Mouse (Mus musculus): ENCODE data around the gene Atp1a3. TPM values are rescaled to one million over a fixed set of nuclear protein-coding genes. Genes with fewer than 3 reads are reported as not detected.

Gene Atp1a3
- polyA plus RNA-seq, 2 experiments from 2014 or later: 2.3 TPM

DNA sequence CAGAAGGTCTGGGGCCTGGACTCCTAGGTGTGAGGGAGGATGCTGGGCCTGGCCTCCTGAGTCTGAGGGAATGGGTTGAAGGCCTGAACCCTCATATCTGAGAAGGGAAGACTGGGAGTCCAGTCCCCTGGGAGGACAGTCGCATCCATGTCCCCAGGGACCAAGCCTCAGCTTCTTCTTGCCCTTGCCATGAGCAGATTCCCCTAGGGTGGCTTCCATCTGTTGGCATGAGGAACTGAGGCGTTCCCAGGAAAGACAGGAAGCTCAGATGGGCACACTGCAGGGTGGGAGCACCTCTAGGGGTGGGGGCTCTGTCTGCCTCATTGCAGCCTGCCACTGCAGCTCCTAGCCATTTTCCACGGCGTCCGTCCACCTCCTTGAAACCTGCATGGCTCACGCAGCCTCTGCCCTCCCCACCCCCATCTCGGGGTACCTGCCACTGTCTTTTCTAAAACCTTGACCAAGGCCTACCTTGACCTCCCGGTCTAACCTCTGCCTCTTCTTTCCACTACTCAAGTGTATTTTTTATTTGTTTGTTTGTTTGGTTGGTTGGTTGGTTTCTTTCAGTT lies 1.9 kb downstream of the Atp1a3 start:
- no peak for ATAC-seq

DNA sequence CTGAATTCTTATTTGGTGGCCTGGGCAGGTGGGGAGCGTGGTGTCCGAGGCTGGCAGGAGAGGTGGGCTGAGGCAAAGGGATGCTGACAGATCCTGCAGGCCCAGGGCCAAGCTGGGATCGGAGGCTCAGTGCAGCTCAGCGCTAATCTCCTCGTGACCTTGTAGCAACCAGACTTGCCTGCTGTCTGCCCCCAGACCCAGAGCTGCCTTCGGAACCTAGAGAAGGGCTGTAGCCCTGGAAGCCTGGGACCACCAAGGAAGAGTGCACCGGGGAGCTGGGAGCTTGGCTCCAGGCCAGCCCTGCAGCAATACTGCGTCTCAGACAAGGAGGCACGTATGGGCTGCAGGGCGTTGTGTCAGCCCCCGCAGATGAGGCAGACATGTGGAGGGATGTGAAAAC lies 2.5 kb downstream of the Atp1a3 start:
- no peak for ATAC-seq

DNA sequence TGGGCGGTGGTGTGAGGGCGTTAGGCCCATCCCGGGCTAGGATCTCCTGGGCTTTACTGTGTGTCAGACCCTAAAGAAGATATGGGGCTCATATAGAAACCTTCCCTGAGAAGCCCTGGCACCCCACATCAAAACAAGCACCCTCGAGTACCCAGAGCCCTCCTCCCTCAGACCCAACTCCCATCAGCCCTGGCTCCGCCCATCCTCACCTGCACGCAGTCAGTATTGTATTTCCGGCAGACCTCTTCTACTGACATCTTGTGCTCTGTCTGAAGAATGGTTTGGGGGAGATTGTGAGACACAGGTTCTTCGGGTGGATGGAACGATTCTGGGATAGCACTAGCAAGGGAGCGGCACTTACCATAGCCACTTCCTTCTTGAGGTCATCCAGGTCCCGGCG lies 5.0 kb downstream of the Atp1a3 start:
- ATAC-seq: peak; percentile 73

DNA sequence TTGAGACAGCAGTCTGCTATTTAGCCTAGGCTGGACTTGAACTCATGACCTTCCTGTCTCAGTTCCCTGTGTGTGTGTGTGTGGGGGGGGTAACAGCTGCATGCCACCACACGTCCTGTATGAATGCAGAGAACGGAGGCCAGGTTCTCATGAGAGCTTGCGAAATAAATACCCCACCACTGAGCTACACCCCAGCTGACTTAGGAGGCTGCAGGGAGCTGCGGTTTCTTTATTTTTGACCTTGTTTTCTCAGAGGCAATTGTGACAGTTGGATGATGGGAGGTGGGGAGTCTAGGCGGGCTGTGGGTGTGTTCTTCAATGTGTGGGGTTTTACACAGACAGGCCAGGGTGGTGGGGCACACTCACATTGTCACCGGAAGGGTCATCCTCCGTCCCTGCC lies 5.5 kb downstream of the Atp1a3 start:
- peak; percentile 29 for ATAC-seq

DNA sequence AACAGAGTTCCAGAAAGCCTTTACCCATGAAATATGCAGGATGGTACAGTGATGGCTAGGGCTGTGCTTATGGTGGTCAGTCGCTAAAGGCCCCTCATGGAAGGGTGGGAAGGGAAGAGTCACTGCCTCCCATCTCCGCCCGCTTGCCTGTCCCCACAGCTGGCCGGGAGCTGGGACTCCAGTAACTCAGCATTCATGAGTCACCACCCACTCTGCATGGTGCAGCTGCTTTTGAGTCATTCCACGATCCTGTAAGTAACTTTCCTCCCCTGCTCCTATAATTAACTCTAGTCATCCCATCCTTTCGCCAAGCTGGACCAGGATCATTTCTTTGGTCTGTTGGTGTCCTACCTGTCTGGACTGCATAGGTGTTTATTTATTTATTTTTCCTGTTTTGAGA lies 12.7 kb downstream of the Atp1a3 start:
- no peak for ATAC-seq

DNA sequence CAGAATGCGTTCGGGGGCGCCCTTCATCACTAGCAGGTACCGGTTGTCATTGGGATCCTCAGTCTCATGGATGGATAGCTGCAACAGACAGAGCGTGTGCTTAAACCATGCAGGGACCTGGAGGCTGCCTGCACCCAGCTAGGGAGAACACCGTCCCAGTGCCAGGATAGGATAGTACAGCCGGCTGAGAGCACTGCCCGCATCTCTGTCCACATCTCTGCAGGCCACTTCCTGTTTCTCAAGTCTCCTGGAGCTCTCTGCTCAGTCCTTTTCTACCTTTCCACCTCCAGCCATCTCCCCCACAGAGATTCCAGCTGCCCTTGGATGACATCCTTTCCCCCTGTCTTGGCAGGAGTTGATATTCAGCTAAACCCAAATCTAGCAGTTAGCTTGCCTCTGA lies 15.3 kb downstream of the Atp1a3 start:
- no peak for ATAC-seq

DNA sequence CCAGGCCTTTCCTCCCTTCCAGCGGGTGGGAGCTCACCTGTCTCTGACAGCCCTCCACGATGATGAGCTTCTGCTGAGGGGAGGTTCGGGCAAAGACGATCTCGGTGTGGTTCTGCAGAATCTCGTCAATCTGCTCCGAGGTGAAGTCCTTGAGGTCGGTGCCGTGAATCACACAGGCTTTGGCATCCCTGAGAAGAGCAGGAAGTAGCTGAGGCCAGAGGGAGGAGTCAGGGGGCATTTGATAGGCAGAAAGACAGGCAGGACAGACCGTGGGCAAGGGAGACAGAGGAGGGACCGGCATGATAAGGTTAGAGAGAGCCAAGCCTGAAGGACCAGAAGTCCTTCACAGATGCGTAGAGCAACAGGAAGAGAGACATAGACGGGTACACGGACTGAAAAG lies 17.8 kb downstream of the Atp1a3 start:
- ATAC-seq: no peak

DNA sequence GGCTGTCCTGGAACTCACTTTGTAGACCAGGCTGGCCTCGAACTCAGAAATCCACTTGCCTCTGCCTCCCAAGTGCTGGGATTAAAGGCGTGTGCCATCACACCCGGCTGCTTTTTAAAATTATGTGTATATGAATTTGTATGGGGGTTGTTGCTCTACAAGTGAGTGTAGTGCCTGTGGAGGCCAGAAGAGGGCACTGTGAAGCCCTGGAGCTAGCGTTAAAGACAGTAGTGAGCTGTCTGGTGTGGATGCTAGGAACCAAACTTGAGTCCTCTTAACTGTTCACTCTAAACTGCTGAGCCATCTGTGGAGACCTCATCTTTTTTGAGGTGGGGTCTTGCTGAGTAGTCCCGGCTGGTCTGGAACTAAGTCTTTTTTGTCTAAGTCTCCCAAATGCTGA lies 20.0 kb downstream of the Atp1a3 start:
- no peak for ATAC-seq

DNA sequence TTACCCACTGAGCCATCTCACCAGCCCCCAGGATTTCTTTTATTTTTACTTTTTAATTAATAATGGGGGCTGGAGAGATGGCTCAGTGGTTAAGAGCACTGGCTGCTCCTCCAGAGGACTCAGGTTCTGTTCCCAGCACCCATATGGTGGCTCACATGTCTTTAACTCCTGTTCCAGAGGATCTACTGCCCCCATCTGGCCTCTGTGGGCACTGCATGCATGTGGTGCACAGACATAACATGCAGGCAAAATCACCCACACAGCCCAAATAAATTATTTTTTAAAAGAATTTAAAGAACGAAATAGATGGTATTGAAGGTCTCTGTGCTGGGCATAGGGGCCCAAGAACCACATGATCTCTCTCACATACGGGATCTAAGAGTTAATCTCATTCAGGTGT lies 21.5 kb downstream of the Atp1a3 start:
- no peak for ATAC-seq

DNA sequence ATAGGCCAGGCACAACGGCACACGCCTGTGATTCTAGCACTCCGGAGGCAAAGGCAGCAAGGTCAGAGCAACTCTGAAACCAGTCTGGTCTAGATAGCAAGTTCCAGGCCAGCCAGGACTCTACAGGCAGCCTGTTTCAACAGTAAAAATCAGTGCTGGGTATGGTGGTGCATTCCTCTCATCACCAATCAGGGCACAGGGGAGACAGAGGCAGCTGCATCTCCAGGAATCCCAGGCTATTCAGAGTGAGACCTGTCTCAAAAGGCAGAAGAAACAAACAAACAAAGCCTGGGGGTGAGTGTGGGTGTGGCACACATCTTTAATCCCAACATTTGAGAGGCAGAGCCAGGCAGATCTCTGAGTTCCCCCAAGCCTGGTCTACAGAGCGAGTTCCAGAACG lies 22.4 kb downstream of the Atp1a3 start:
- no peak for ATAC-seq

DNA sequence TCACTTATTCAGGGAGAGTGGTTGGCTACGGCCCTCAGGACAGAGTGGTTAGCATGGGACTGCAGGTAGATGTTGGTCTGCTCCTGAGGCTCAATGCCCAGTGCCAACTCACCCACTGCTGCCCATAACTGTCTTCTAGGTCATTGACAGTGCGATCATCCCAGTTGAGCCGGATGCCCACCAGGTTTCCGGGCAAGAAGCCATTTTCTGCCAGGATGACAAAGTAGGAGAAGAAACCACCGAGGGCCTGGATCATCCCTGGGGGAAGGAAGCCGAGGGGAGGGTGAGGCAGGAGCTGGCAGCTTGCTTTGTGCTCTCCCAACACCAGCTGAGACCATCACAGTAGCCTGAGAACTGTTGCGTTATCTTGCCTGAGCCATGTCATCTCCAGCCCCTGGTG lies 25.3 kb downstream of the Atp1a3 start:
- ATAC-seq: no peak

DNA sequence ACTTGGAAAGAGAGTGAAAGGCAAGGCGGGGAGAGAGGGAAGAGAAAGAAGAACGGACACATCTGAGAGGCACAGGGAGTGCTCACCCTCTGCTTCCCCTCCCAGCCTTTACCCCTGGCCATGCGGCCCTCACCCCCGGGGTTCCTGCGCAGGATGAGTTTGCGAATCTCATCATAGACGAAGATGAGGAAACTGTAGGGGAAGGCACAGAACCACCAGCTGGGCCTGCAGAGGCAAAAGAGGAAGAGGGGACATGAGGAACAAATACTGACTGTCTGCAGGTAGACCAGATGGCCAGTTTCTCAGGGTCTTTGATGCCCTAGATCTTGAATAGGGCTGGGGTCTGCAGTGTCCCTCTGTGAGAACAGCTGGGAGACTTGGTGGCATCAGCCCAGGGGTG lies 27.0 kb downstream of the Atp1a3 start:
- ATAC-seq: no peak

DNA sequence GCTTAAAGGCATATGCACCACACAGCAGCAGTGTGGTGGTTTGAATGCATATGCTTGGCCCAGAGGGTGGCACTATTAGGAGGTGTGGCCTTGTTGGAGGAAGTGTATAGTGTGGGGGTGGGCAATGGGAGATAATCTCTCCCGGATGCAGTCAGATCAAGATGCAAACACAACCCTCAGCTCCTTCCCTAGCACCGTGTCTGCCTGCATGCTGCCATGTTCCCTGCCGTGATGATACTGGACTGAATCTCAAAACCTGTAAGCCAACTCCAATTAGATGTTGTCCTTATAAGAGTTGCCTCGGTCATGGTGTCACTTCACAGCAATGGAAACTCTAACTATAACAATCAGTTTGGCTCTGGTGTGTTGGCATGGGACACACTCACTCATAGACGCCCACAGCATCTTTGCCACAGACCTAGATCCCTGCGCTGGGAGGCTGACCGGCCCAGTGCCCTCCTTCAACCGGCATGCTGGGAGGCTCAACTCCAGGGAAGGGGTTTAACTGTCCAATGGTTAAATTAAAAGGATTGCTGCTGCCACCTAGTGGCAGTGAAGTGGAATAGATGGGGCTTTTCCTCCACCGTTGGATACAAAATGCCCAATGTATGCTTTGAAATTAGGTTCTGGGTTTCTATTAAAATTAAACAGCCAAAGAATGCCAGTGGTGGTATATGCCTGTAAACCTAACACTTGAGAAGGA lies 30.7 kb downstream of the Atp1a3 start:
- peak; percentile 35 for ATAC-seq

DNA sequence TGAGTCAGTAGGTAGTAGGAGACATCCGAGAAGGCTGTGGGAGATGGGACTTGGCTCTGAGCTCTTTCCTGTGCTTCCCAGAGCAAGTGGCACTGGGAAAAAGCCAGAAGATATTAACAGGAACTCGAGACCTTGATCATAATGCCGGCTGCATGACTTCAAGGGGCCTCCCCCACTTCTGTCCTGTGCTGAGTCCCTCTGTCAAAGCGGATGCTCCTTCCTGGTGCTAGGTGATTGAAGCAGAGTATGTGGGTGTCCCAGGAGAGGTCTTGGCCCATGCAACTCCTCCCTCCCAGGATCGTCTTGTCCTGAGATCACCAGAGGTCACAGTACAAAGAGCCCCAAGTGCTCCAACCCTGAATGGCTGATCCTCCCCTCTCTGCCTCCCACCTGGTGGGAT lies 31.9 kb downstream of the Atp1a3 start:
- ATAC-seq: no peak

DNA sequence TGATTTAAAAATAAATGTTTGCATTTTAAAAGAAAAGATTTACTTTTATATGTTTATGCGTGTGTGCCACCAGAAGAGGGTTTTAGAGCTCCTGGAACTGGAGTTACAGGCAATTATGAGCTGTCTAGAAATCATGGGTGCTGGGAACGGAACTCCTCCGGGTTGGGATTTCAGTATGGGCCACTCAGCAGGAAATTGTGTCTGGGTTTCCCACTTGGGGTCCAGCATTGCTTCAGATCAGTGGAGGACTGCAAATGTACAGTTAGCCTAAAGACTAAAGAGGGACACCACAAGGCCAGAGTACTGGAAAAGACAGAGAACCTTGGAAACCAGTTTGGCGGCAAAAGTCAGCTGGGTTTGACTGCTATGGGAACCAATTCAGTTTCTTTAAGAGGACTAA lies 32.5 kb downstream of the Atp1a3 start:
- ATAC-seq: no peak

DNA sequence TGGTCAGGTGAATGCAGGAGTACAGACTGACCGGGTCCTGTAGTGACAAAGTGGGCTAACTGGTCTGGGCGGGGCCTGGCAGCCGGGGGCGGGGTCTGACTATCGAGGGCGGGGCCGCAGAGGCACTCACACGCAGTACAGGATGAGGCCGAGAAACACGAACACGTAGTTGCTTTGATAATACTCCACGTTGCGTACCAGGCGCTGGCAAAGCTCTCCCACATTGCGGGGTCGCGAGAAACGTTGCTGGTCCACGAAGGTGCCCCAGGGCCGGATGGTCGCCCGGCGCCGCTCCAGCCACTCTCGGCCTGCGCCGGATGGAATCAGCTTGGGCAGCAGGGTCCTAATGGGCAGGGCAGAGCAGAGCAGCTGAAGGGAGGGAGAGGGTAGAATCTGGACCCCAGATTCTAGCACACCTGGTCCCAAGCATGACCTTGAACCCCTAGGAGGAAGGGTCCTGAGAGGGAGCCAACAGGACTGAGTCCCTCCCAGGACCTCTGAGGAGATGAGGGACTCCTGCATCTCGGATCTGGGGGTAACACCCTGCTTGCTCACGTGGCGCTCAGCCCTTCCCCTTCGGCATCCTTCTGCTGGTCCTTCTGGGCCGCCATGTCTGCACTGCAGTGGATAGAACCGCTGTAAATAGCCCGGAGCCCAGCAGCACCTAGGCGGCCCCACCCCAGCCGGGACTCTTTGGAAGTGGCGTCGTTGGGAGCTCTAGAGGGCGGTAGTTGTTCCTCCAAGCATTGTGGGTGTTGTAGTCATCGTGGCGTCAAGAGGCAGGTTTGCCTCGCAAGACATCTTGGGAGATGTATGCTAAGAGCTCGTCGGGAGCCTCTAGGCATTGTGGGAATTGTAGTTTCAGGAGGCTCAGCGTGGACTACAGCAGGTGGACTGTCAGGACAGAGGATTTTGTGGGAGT lies 33.5 kb downstream of the Atp1a3 start, which contains the start of gene Rabac1:
TSS of gene Rabac1 (minus strand) at position 783 of the 922 bp plus-strand sequence.
- ATAC-seq: peak; percentile 91

DNA sequence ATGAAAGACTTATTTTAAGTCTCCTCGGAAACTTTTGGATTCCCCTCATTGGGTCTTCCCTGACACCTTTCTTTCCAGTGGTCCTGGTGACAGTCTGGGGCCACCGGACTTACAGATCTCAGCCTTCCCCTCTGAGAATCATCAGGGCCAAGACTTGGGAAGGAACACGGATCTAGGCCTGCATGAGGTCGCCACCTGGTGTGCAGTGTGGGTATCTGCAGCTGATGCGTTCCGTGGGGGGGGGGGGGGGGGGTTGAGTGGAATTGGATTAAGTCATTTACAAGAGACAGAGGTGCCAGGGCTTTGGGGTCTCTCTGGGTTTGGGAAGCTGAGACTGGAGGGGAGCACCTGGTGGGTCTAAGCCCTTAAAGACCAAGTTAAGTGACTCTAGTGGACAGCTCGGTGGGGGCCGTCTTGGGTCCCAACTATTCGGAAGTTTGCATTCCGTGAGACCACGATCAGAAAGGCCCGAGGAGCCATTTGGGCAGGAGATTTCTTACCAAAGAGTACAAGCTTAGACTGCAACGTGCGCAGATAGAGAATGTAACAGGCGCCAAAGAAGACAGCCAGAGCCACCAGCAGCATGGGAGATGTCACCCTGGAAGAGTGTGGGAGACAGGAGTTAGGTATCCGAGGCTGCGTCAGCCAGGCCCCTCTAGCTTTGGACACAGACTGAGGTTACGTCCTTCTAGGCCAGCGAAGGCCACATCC lies 34.3 kb downstream of the Atp1a3 start:
- ATAC-seq: peak; percentile 2

DNA sequence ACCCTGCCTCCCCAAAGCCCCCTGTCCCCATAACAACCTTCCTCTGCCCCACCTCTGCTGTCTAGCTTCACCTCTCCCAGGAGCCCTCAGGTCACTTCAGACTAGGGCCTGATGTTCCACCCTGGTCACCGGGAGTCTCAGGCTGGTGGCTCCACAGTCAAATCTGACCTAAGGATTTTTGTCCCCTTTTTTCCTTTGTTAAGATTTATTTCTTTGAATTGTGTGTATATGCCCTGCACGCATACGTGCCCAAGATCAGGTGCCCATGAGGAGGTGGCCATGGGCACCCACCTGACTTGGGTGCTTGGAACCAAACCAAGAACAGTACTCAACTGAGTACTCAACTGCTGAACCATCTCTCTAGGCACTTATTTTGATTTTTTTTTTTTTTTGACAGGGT lies 35.4 kb downstream of the Atp1a3 start:
- no peak for ATAC-seq

DNA sequence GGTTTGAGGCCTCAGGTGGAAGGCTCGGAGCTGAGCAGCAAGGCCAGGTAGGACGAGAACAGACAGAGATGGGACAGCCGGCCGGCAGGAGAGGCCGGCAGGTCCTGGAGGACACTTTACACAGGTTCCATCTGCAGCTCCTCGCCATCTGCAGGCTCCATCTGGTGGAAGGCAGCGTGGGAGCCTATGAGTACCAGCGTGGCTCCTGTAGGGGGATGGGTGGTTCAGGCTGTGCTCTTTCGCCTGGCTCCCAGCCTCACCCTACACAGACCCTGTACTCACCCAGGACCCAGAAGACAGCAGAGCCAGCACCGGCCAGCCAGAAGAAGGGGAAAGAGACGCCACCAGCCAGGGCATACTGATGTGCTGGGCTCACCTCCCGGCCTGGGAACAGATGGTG lies 36.0 kb downstream of the Atp1a3 start:
- no peak for ATAC-seq

DNA sequence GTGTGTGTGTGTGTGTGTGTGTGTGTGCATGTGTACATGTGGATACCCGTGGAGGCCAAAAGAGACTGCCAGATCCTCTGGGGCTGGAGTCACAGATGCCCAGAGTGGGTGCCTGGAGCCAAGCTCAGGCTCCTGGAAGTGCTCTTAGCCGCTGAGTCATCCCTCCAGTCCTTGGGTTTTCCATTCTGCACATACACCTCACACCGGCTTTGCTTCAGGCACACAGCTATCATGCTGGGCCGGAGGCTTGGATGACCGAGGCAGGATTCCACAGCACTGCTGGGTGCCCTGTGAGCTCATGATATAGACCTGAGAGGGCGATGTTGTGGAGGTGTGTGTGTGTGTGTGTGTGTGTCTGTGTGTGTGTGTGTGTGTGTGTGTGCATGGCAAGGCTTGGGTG lies 37.3 kb downstream of the Atp1a3 start:
- ATAC-seq: no peak

DNA sequence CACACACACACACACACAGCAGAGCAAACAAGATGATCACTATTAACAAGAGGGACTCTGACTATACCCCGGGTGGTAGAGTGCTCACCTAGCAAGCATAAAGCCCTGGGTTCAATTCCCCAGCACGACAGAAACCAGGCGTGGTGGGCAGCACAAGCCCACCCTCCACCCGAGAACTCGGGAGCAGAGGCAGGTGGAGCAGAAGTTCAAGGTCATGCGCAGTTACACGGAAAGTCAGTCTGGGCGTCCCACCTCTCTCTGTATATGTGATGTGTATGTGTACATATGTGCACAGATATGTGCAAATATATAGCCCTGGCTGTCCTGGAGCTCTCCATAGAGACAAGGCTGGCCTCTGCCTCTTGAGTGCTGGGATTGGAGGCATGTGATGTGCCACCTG lies 37.8 kb downstream of the Atp1a3 start:
- ATAC-seq: no peak

DNA sequence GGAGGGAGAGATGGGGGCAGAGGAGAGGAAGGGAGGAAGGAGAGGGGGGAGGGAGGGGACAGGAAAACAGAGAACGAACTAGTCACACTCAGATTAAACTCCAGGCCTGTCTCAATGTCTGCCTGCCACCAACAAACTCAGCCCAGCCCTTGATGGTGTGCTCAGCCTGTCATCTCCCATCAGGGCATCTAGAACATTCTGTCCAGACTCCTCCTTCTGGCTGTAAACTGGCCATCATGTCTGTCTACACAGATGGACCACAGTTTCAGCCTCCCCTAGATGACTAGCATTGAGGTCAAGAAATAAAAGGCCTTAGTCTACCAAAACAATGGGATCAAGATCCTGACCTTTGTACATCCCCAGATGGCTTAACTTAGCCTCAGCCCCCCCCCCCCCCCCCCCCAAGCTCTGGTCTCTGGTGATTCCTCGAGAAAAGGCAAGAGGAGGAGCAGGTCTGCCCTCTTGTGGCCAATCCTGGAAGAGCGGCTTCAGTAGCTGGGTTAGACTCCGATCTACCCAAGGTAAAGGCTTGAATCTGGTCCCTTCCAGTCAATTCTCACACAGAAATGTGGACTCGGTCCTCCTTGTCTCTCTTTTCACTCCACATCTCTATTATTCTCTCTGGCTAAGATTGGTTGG lies 40.7 kb downstream of the Atp1a3 start:
- peak; percentile 66 for ATAC-seq

DNA sequence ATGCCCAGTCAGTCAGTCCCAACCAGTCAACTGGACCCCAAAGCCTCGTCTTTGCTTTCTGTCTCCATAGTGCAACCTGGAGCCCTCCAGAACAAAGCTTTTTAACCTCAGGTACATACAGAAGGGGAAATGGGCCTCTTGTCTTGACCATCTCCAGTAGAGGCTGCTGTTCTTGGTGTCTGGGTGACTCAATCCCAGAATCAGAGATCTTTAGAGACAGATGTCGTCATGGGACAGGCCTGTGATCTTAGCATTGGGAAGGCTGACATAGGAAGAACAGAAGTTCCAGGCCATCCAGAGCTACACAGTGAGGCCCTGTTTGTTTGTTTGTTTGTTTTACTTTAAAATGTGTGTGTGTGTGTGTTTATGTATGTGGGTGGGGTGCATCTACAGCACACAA lies 41.5 kb downstream of the Atp1a3 start:
- ATAC-seq: no peak
